Mouse (Mus musculus) embryo, embryonic 9.5 days (tissue): ENCODE measurements around the gene Ahdc1.
"Not testable (repeated sequence)": the region's sequence is repeated elsewhere in the genome, so short reads cannot be mapped to it uniquely, and the experiment has no call there.

Experiments
- DNase-seq: peaks from one replicate; pipeline ENCODE4 v3.0.0-alpha.2; 2017; ENCODE audit errors: extremely low spot score

Gene Ahdc1

DNA sequence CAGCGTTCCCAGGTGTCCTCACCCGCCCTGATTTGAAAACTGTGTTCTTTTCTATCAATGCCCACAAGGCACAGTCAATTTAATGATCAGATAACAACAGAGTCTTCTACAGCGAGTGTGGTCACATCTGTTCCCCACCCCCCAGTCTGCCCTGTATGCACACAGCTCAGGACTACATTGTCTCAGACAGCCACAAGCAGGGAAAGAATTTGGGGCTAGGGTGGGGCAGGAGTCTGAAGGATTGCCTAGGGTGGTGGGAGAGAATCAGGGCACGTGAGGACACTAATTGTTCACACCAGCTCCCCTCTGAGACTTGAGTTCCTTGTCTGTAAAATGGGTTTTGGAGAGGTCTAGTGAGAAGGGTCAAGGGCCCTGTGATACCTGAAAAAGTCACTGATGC is 17.5 kb upstream of the Ahdc1 start:
- DNase-seq: no peak

DNA sequence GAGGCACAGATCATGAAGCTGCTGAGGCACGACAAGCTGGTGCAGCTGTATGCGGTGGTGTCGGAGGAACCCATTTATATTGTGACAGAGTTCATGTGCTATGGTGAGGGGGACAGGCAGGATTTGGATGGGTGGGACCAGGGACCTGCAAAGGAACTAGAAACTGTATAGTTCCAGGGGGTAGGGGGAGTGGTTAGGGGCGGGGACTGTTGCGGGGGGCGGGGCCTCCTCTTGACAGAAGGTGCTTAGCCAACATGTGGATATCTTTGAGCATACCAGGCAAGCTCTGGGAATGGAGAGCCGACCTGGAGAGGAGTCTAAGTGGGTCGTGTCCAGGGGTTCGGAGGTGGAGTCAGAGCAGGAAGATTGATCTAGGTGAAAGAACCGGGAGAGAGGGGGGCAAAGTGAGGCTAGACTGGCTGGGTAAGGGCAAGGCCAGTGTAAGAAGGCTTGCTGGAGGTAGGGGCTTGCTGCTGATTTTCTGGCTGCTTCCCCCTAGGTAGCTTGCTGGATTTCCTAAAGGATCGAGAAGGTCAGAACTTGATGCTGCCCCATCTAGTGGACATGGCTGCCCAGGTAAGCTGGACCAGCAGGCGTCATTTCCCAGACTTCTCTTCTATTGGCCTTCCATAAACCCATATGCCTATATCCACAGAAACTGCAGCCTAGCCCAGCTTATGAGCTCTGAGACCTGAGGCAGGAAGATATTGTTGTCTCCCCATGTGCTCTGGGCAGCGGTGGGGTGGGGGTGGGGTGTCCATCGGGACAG is 13.4 kb upstream of the Ahdc1 start:
- no peak for DNase-seq

DNA sequence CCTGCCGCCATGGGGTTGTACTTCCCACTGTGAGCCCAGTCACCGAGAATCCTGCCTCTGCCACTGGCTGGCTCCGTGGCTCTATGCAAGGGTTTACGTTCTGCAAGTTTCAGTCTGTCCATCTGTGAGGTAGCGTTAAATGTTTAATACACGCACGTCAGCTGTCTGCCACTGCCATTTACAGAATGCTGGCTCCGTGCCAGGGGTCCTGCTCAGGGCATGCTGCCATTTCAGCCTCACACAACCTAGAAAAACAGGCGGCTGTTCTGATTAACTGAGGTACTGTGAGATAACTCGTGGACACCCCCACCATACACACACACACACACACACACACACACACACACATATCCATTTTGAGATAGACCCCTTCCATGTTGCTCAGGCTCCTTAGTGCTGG is 8.2 kb upstream of the Ahdc1 start:
- no peak for DNase-seq

DNA sequence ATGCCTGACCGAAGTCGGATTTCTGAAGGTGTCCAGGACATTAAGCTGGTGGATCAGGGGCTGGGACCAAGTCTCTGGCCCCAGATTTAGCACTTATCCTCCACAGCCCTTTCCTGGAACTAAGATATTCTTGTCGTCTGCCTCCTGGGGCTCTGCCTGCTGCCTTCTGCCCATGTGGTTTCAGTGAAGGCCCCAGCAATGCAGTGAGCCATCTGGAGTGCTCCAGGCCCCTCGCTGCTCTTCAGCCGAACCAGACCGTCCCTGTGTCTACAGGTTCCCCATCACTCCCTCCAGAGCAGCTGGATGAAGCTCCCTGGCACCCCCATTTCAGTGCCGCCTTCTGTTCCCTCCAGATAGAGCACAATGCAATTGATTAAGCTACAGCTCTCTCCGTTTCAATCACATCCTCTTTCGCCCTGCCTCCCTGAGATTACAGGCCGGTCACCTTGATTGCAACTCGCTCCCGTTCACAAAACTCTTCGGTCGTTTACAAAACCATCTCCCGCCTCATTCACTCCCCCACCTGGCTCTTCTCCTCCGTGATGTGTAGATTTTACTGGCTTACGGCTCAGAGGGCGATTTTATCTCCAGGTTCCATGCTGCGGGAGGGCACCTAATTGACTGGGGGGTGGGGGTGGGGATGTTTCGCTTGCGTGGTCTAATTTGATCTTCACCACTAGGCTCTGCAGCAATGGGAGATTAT is 7.6 kb upstream of the Ahdc1 start:
- DNase-seq: no peak

- DNase-seq: peak; percentile 87
These were observed 5.8 kb upstream of the Ahdc1 start for GRCm38 (mm10) chr4:133005233-133005632.

DNA sequence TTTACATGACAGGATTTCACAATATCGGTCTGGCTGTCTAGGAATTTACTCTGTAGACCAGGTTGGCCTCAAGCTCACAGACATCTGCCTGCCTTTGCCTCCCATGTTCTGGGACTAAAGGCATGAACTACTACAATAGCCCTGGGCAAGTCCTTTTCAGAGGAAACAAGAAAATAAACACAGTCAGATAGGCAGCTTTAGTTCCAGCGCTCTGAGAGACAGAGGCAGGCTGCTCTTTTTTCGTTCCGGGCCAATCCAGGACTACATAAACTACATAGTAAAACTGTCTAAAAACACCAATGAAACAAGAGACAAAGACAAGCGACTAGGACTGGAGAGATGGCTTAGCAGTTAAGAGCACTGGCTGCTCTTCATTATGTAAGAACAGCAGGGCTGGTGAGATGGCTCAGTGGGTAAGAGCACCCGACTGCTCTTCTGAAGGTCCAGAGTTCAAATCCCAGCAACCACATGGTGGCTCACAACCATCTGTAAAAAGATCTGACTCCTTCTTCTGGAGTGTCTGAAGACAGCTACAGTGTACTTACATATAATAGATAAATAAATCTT is 5.1 kb upstream of the Ahdc1 start:
- DNase-seq: not testable (repeated sequence)

DNA sequence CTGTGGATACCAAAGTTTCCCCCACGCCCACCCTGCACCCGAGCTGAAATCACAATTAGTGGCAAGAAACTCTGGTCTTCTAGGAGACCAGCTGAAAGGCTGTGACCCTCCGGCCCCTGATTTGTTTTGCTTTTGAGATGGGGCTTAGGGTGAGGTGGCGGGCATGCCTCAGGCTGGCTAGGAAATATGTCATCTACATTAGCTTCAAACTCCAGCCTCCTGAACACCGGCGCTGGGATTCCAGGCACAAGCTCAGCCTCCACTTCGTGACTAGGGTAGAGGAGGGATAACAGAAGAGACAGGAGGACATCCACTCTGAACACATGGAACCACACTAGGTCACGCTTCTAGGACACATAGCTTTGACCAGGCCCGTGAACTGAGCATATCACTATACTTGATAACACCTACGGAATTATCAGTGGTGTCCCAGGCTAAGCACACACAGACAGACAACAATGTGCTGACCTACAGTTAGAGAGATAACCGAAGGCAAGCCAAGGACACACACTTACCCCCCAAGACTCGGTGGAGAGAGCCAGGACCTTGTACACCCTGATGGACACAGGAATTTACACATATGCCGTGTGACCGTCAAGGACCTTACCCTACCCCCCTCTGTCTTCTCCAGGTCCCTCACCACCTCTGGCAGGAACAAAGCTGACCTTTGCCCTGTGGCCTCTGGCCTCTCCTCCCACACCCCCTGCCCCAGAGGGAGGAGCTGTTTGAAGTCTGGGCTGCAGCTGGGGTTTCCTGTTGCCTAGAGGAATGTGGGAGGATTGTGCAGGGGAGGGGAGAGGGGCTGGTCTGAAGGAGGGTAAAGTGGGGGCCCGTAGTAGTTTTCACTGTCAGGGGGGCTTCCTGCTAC is 3.3 kb upstream of the Ahdc1 start:
- peak; percentile 93 for DNase-seq

- peak; percentile 71 for DNase-seq
These were observed 1.9 kb upstream of the Ahdc1 start for GRCm38 (mm10) chr4:133009131-133009530.

DNA sequence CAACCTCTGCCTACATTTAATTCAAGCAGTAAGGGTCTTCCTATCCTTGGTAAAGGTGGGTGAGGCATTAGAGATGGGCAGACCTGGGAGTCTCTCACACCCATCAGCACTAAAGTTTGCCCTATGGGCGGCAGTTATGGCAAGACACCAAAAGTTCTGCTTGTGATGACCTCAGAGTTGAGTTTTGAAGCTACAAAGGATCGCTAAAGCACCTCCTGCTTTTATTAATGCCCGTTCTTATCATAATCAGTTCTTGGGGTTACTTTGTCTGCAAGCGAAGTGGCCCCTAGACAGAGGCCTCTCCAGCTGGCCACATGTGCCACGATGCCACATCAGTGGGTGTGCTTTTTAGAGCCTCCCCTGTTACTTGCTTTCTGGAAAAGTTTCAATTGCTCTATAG is 1.4 kb upstream of the Ahdc1 start:
- DNase-seq: no peak

DNA sequence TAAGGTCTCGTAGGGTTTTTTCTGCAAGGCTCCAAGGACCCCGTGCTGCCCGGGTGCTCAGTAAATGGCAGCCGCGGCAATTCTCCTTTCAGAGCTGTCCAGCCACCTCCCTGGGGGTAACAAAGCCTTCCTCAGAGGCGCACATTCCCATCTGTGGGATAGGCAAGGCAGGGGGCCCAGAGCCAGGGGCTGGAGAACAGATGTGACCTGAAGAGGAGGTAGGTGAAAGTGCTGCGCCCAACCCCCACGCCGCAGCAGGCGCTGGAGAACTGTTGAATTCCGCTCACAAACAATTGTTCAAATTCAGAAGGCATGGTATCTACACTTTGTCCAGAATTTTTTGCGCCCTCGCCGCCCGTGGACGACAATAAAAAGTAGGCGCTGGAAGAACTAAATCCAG is 449 bp upstream of the Ahdc1 start:
- peak; percentile 67 for DNase-seq

- peak; percentile 74 for DNase-seq
These were observed 1.0 kb downstream of the Ahdc1 start for GRCm38 (mm10) chr4:133011821-133012775.

- peak; percentile 77 for DNase-seq
These were observed 1.8 kb downstream of the Ahdc1 start for GRCm38 (mm10) chr4:133012776-133013265.

DNA sequence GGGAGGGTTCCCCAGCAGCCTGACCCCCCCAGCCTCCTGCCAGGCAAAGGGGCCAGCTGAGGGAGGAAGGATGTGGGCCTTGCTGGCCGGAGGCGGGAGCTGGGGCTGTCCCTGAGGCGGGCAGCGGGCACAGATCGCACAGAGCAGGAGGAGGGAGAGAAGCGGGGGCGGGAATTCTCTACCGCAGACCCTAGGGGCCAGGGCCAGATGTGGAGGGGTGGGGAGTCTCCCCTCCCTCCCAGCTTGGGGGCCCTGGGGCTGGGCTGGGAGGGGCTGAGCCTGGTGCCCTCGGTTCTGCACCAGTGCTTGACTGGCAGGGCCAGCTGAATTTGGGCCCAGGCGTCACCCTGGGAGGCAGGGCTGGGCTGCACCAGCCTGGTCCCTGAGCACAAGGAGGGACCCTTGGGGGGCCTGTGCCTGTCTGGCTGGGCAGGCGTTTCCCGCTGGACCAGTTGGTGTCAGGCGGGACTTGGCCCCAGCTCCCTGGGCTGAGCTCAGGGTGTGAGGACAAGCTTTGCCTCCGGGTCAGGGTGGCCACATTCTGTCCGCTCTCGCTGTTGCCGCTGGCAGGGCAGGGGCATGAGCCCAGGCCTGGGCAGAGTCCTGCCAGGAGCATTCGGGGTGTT is 2.3 kb downstream of the Ahdc1 start:
- DNase-seq: no peak

GRCm38 (mm10) chr4:133014088-133014487 is 3.0 kb downstream of the Ahdc1 start:
- no peak for DNase-seq

DNA sequence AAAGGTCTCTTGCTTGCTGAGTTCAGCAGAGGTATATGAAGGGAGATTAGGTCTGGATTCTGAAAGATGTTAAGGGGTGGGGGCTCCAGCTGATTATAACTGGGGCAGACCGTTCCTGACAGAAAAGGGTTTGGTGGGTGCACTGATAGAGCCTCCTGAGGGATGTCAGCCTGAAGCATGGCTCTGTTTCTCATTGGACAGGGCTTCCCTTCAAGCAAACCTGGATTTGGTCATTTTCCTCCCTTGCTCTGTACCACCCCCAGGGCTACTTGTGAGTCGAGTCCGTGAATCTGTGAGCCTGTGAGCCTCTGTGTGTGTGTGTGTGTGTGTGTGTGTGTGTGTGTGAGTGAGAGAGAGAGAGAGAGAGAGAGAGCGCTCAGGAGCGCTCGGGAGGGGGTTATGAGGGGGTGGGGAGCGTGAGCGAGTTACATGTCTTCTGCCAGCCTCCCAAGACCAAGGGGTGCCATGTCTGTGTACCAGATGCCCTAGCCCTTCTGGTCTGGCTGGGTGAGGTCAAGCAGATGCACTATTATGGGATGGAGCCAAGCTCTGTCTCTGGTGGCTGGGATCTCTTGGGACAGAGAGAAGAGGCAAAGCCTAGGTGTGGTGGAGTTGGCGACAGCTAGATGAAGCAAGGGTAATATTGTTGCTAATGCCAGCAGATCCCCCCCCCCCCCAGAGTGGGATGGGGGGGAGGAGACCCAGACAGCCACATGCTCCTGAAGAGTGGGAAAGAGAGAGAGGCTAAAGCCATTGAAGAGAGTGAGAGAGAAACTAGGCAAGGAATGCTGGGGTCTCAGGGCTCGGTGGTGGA is 4.0 kb downstream of the Ahdc1 start:
- DNase-seq: no peak

DNA sequence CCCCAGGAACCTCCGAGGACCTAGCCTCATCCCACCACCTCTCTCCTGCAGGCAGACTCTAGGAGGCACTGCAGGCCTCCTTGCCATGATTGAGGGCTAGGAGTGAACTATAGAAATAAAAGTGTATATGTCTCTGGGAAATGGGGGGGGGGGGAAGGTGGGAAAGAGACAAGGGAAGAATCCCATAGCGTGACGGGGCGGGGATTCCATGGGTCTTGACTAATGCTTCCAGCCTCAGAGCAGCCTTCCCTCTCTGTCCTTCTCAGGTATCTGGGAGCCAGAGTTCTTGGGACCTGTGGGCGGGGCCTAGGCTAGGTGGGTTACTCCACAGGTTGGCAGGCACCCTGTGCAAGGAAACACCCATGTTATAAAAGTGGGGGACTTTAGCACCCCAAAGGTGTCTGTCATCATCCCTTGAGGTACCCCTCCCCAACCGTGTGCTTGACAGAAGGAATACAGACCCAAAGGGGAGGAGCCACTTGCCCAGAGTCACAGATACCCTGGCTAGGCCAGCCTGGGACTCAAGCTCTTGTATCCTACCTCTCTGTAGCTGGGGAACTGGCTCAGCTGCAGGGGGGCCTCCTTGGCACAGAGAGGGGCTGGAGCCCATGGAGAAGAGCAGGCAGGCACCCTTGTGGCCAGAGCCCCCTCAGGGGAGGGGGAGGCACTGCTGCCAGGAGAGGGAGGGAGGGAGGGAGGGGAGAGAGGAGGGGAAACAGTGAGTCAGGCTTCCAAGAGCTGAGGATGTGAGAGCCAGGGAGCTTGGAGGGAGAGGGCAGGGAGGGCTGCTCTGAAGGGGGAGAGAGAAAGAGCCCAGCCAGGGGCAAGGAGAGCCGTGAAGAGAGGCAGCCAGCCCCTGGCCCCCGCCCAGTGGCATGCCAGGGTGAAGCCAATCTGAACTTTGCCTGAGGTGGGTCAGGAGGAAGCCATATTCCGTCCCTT is 4.9 kb downstream of the Ahdc1 start:
- no peak for DNase-seq

DNA sequence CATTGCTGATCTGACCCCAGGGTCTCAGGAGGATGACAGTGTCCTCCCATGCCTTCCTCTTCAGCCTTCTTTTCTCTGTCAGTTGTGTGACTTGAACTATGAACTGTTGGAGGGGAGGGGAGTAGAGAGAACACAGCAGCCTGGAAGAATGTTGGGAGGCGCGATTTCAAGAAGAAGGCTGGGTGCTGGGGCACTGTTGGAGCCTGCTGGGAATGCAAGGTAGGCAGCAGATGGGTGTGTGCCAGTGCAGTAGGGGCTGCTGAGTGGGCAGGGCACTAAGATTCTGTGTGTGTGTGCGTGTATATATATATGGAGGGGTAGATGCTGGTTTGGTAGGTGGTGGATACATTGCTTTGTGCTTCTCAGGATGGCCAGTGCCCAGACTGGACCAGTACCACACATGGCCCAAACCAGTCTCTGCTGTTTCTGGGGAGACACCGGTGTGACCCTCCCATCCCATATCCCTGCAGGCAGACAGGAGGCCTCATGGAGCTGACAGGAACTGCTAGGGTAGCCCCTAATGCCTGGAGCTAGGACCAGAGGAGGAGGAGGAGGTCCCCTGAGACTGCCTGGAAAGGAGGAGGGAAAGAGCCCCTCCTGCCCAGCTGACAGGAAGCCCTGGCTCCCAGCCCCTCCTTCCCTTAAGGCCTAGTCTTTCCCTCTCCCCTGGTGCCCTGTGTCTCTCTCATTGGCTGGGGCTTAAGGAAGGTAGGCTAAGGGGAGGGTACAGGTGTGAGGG is 5.8 kb downstream of the Ahdc1 start:
- DNase-seq: no peak
